Mouse (Mus musculus) MEL (cell line): ENCODE results near the gene Gamt.

ENCODE experiments used
- CHD2 ChIP-seq: IDR thresholded peaks from 2 replicates; pipeline ENCODE4 v1.6.1; 2011; ENCODE audit warnings: low read length, improper control_type of control experiment
- CTCF ChIP-seq, 3 experiments: IDR thresholded peaks in 2 of 3; conservative IDR thresholded peaks in 1 of 3; 2 replicates each; pipeline ENCODE4 v1.5.1; 2011 to 2012; ENCODE audit warnings: low read length in 3 of 3, low read depth in 2 of 3, mild to moderate bottlenecking in 2 of 3, improper control_type of control experiment in 1 of 3, inconsistent platforms in 1 of 3, mixed read lengths in 1 of 3, moderate library complexity in 1 of 3; ENCODE audit not compliant: control insufficient read depth in 1 of 3, insufficient read depth in 1 of 3, poor library complexity in 1 of 3, severe bottlenecking in 1 of 3
- EP300 ChIP-seq, 2 experiments: IDR thresholded peaks; 2 replicates each; pipeline ENCODE4 v1.6.1; 2011; ENCODE audit warnings: improper control_type of control experiment in 2 of 2, low read length in 2 of 2, low read depth in 1 of 2, mild to moderate bottlenecking in 1 of 2
- MYC ChIP-seq: IDR thresholded peaks from 2 replicates; pipeline ENCODE4 v1.6.1; 2011; ENCODE audit warnings: low read depth, mild to moderate bottlenecking, low read length, improper control_type of control experiment, moderate library complexity
- POLR2A ChIP-seq, 2 experiments: IDR thresholded peaks; 2 replicates each; pipeline ENCODE4 v1.6.1; 2011 to 2012; ENCODE audit warnings: low read length in 2 of 2, mild to moderate bottlenecking in 2 of 2, control low read depth in 1 of 2, improper control_type of control experiment in 1 of 2, low read depth in 1 of 2, moderate library complexity in 1 of 2; ENCODE audit not compliant: control insufficient read depth in 1 of 2, insufficient read depth in 1 of 2, poor library complexity in 1 of 2
- USF1 ChIP-seq: IDR thresholded peaks from 2 replicates; pipeline ENCODE4 v1.6.1; 2014; ENCODE audit warnings: low read depth, mild to moderate bottlenecking, inconsistent platforms, low read length, improper control_type of control experiment, moderate library complexity
- ZNF384 ChIP-seq: IDR thresholded peaks from 2 replicates; pipeline ENCODE4 v1.6.1; 2012; ENCODE audit warnings: low read depth, mild to moderate bottlenecking, inconsistent platforms, low read length, improper control_type of control experiment

GRCm38 (mm10) chr10:80270734-80271181 is 9.9 kb upstream of the Gamt start:
- no peak for TF ChIP-seq POLR2A (IDR thresholded peaks at IDR 0.05; ENCODE audit: control insufficient read depth in 1 of 2, insufficient read depth in 1 of 2, low read depth in 1 of 2, low read length in 2 of 2, poor library complexity in 1 of 2)
- TF ChIP-seq USF1, result no peak
- no peak for TF ChIP-seq ZNF384
- TF ChIP-seq EP300 (IDR thresholded peaks at IDR 0.05; ENCODE audit: low read depth in 1 of 2, low read length in 2 of 2), result no peak
- TF ChIP-seq CTCF (IDR thresholded peaks at IDR 0.05 in 2 of 3, conservative IDR thresholded peaks at IDR 0.05 in 1 of 3; ENCODE audit: control insufficient read depth in 1 of 3, insufficient read depth in 1 of 3, low read depth in 2 of 3, low read length in 3 of 3, poor library complexity in 1 of 3, severe bottlenecking in 1 of 3), result no peak
- TF ChIP-seq MYC, result no peak
- no peak for TF ChIP-seq CHD2
